28 mouse cellular contexts compared by ENCODE assay signal in genomic region chr10:93595831-93596230, GRCm38 (mm10). TPM values are rescaled to one million over a fixed set of nuclear protein-coding genes. Genes with fewer than 3 reads are reported as not detected.
A peak's percentile ranks its signal among the peaks of the same experiment; 100 is the strongest.
DNase-seq lines count a peak whose midpoint lies in the region; ATAC-seq and TF ChIP-seq lines count a peak whose summit lies in the region.
"Had no signal": no experiment of that assay in that cellular context is flagged by ENCODE, and none has a peak within 500 bp of the region (broad histone marks: within the 10 kb centered on the region; RNA-seq: fewer than 3 reads in every experiment).

No protein-coding gene starts in this region.

- no peak for TF ChIP-seq CTCF in lung, postnatal 0 days (IDR thresholded peaks at IDR 0.05)
- no peak for TF ChIP-seq CTCF in C2C12 (IDR thresholded peaks at IDR 0.05; ENCODE audit: control insufficient read depth, insufficient read depth, insufficient read length)
- no peak for TF ChIP-seq CTCF in MEL (IDR thresholded peaks at IDR 0.05 in 2 of 3, conservative IDR thresholded peaks at IDR 0.05 in 1 of 3; ENCODE audit: control insufficient read depth in 1 of 3, insufficient read depth in 1 of 3, low read depth in 2 of 3, low read length in 3 of 3, poor library complexity in 1 of 3, severe bottlenecking in 1 of 3)
- TF ChIP-seq CTCF in midbrain, postnatal 0 days (IDR thresholded peaks at IDR 0.05) = no peak

- no peak overlapping the region for H3K9ac ChIP-seq in lung, postnatal 0 days (replicated peaks; ENCODE audit: low read depth)
- no peak overlapping the region for H3K9ac ChIP-seq in MEL (ENCODE audit: control insufficient read depth, low read depth, low read length, poor library complexity, severe bottlenecking)
- no peak overlapping the region for H3K9ac ChIP-seq in midbrain, postnatal 0 days (replicated peaks; ENCODE audit: low read length, poor library complexity, severe bottlenecking)
- H3K9ac ChIP-seq: embryonic facial prominence, embryonic 15.5 days; stomach, embryonic 15.5 days had no signal

- no peaks in the 10 kb centered on the region for H3K27me3 ChIP-seq in lung, postnatal 0 days (replicated peaks; ENCODE audit: insufficient read depth, low read length)
- H3K27me3 ChIP-seq in C2C12 (ENCODE audit: control insufficient read depth, insufficient read depth, insufficient read length) (no peaks in the 10 kb centered on the region), MEL (ENCODE audit: control insufficient read depth in 1 of 2, insufficient read depth in 2 of 2, low read length in 2 of 2) (peaks cover 0 to 2% of the 10 kb centered on the region in 2 experiments; a peak in 2 of 4 replicates)
- no peaks in the 10 kb centered on the region for H3K27me3 ChIP-seq in midbrain, postnatal 0 days (ENCODE audit: insufficient read depth, low read length)
- H3K27me3 ChIP-seq: embryonic facial prominence, embryonic 15.5 days; stomach, embryonic 15.5 days had no signal

- H3K79me3 ChIP-seq in C2C12 (ENCODE audit: low read depth) = no peaks in the 10 kb centered on the region

- H3K4me3 ChIP-seq in lung, postnatal 0 days (ENCODE audit: low read depth, low read length) = no peak overlapping the region
- H3K4me3 ChIP-seq in C2C12 (ENCODE audit: insufficient read depth, poor library complexity, severe bottlenecking) (no peak overlapping the region), MEL (ENCODE audit: control insufficient read depth in 1 of 2, insufficient read depth in 1 of 2, low read depth in 2 of 2, low read length in 2 of 2) (no peak overlapping the region)
- no peak overlapping the region for H3K4me3 ChIP-seq in midbrain, postnatal 0 days (ENCODE audit: low read depth, low read length)
- H3K4me3 ChIP-seq: embryonic facial prominence, embryonic 15.5 days; stomach, embryonic 15.5 days had no signal

- peaks cover 3% of the 10 kb centered on the region; the same call in 1 of the 2 replicates for H3K4me1 ChIP-seq in lung, postnatal 0 days (ENCODE audit: insufficient read depth, low read depth, low read length)
- H3K4me1 ChIP-seq in MEL (ENCODE audit: control insufficient read depth in 1 of 2, insufficient read depth in 2 of 2, low read length in 2 of 2) = peaks cover 0 to 5% of the 10 kb centered on the region in 2 experiments; a peak in 1 of 4 replicates
- no peaks in the 10 kb centered on the region for H3K4me1 ChIP-seq in midbrain, postnatal 0 days (ENCODE audit: insufficient read depth, low read length)
- H3K4me1 ChIP-seq: stomach, embryonic 15.5 days had no signal

- TF ChIP-seq EP300 in lung, postnatal 0 days (IDR thresholded peaks at IDR 0.05) = no peak
- no peak for TF ChIP-seq EP300 in MEL (IDR thresholded peaks at IDR 0.05; ENCODE audit: low read depth in 1 of 2, low read length in 2 of 2)

- no peak overlapping the region for H3K27ac ChIP-seq in lung, postnatal 0 days (ENCODE audit: low read length)
- H3K27ac ChIP-seq in MEL (ENCODE audit: control insufficient read depth, low read depth, low read length) = no peak overlapping the region
- no peak overlapping the region for H3K27ac ChIP-seq in midbrain, postnatal 0 days (ENCODE audit: low read depth, low read length)
- H3K27ac ChIP-seq: embryonic facial prominence, embryonic 15.5 days; hindbrain, postnatal 0 days; stomach, embryonic 15.5 days had no signal

- peak; percentile 28; the same call in 1 of the 2 replicates for ATAC-seq in lung, postnatal 0 days
- ATAC-seq in midbrain, postnatal 0 days (ENCODE audit: low FRiP score) = no peak
- ATAC-seq: forebrain, embryonic 16.5 days; hindbrain, postnatal 0 days; intestine, postnatal 0 days; midbrain, embryonic 16.5 days had no signal

- no peaks in the 10 kb centered on the region for H3K9me3 ChIP-seq in lung, postnatal 0 days (ENCODE audit: low read length)
- H3K9me3 ChIP-seq in MEL (replicated peaks; ENCODE audit: insufficient read depth, low read length) = no peaks in the 10 kb centered on the region
- H3K9me3 ChIP-seq in midbrain, postnatal 0 days (ENCODE audit: low read length) = no peaks in the 10 kb centered on the region
- H3K9me3 ChIP-seq: embryonic facial prominence, embryonic 15.5 days; stomach, embryonic 15.5 days had no signal

- DNase-seq in lung, postnatal 0 days (ENCODE audit: low spot score) = no peak
- DNase-seq in lung, postnatal 25 days (ENCODE audit: low spot score) = no peak
- peak; percentile 0 for DNase-seq in MEL (ENCODE audit: low read depth, low spot score)
- peak; percentile 53 for DNase-seq in adrenal gland, postnatal 14 days
- no peak for DNase-seq in midbrain, postnatal 0 days (ENCODE audit: low spot score)
- no peak for DNase-seq in right cerebral cortex, postnatal 4 days
- DNase-seq: B cell, adult 2 months; cerebellum, adult 11 months; cerebellum, adult 9-11 months; gastrocnemius, postnatal 36 days; kidney, postnatal 25 days; layer of hippocampus, postnatal 36 days; lung, postnatal 4 days; thymus, adult 2 months; thymus, postnatal 4 days had no signal

- no peak overlapping the region for H3K4me2 ChIP-seq in lung, postnatal 0 days (replicated peaks; ENCODE audit: low read depth, low read length)
- no peak overlapping the region for H3K4me2 ChIP-seq in midbrain, postnatal 0 days (ENCODE audit: low read depth, low read length, poor library complexity, severe bottlenecking)
- H3K4me2 ChIP-seq: embryonic facial prominence, embryonic 15.5 days; heart, embryonic 11.5 days; stomach, embryonic 15.5 days had no signal

- no peak for TF ChIP-seq POLR2A in MEL (IDR thresholded peaks at IDR 0.05; ENCODE audit: control insufficient read depth in 1 of 2, insufficient read depth in 1 of 2, low read depth in 1 of 2, low read length in 2 of 2, poor library complexity in 1 of 2)

- no peak for TF ChIP-seq RAD21 in MEL (IDR thresholded peaks at IDR 0.05; ENCODE audit: low read depth, low read length)

- H3K79me2 ChIP-seq in C2C12 (ENCODE audit: control insufficient read depth, insufficient read depth) (no peaks in the 10 kb centered on the region), MEL (ENCODE audit: control insufficient read depth, insufficient read depth, low read length, poor library complexity) (no peaks in the 10 kb centered on the region)

- H3ac ChIP-seq in C2C12 (ENCODE audit: control insufficient read depth, insufficient read length, low read depth) = no peak overlapping the region

- no peaks in the 10 kb centered on the region for H3K36me3 ChIP-seq in lung, postnatal 0 days (ENCODE audit: insufficient read depth, low read length)
- H3K36me3 ChIP-seq in C2C12 (ENCODE audit: control insufficient read depth, insufficient read depth) = no peaks in the 10 kb centered on the region
- H3K36me3 ChIP-seq in MEL (ENCODE audit: control insufficient read depth in 1 of 2, insufficient read depth in 2 of 2, low read length in 2 of 2) = no peaks in the 10 kb centered on the region
- no peaks in the 10 kb centered on the region for H3K36me3 ChIP-seq in midbrain, postnatal 0 days (ENCODE audit: insufficient read depth, low read length)
- H3K36me3 ChIP-seq: embryonic facial prominence, embryonic 15.5 days; stomach, embryonic 15.5 days had no signal

- 40% methylated on average over 4 of the region's 4 CpGs for WGBS in lung, postnatal 0 days
- WGBS in midbrain, postnatal 0 days = 80% methylated on average over 4 of the region's 4 CpGs

TF ChIP-seq in C2C12, 6 proteins besides CTCF, POLR2A, EP300 and RAD21 (continues in another document):
- no peak for TF ChIP-seq FOSL1 (IDR thresholded peaks at IDR 0.05; ENCODE audit: insufficient read depth, low read length, poor library complexity, severe bottlenecking)
- peak; percentile 48 for TF ChIP-seq MYOD1 (IDR thresholded peaks at IDR 0.05; ENCODE audit: control insufficient read depth, insufficient read length, low read depth)

TF ChIP-seq in MEL, 35 proteins besides CTCF, POLR2A, EP300 and RAD21 (continues in another document):
- TF ChIP-seq CHD2 (IDR thresholded peaks at IDR 0.05; ENCODE audit: low read length) (no peak), ZMIZ1 (IDR thresholded peaks at IDR 0.05; ENCODE audit: low read depth, low read length) (no peak), JUND (IDR thresholded peaks at IDR 0.05; ENCODE audit: low read depth, low read length) (no peak)

RNA-seq across cellular contexts. Expression of gene Snrpf, which starts 6.3 kb away (rescaled TPM):
- polyA plus RNA-seq in lung, postnatal 0 days (2015; fragmentation: Nextera tagmentation; extraction: Ambion mirVana) = 46.1 and 58.7 TPM in 2 replicates
- polyA plus RNA-seq in C2C12 (2012; fragmentation: generic; extraction: Trizol) (258 TPM), MEL (2012; ENCODE audit: insufficient read depth in 1 of 2, insufficient read length in 2 of 2, low read depth in 1 of 2, low replicate concordance in 2 of 2, missing spikeins in 1 of 2) (10 to 100 TPM in 1 of 2 experiments, not detected in 1; 91.5 TPM)
- total RNA-seq in MEL (2012; rRNA removed) = 150 and 174 TPM in 2 replicates
- total RNA-seq in adrenal gland, postnatal 14 days (2021) = 18.2 and 23.6 TPM in 2 replicates
- total RNA-seq in midbrain, postnatal 0 days (2014; rRNA removed) = 22.2 and 34.8 TPM in 2 replicates
- polyA plus RNA-seq in midbrain, postnatal 0 days (2015; fragmentation: Nextera tagmentation; extraction: Ambion mirVana) = 50.5 and 50.7 TPM in 2 replicates

RNA-seq across cellular contexts. Expression of gene Ntn4, which starts 44.6 kb away (rescaled TPM):
- polyA plus RNA-seq in lung, postnatal 0 days (2015; fragmentation: Nextera tagmentation; extraction: Ambion mirVana) = 1.3 and 1.4 TPM in 2 replicates
- polyA plus RNA-seq in C2C12 (2012; fragmentation: generic; extraction: Trizol) = 0.48 TPM
- not detected in 2 replicates for total RNA-seq in MEL (2012; rRNA removed)
- not detected for polyA plus RNA-seq in MEL (2012; ENCODE audit: insufficient read depth in 1 of 2, insufficient read length in 2 of 2, low read depth in 1 of 2, low replicate concordance in 2 of 2, missing spikeins in 1 of 2)
- 11.8 and 12.1 TPM in 2 replicates for total RNA-seq in adrenal gland, postnatal 14 days (2021)
- total RNA-seq in midbrain, postnatal 0 days (2014; rRNA removed) = 4.6 and 5.2 TPM in 2 replicates
- 0.50 and 0.64 TPM in 2 replicates for polyA plus RNA-seq in midbrain, postnatal 0 days (2015; fragmentation: Nextera tagmentation; extraction: Ambion mirVana)
- total RNA-seq: neutrophil, adult 5-6 weeks had no signal

RNA-seq across cellular contexts. Expression of gene Ccdc38, which starts 55.4 kb away (rescaled TPM):
- 0.13 and 0.15 TPM in 2 replicates for polyA plus RNA-seq in lung, postnatal 0 days (2015; fragmentation: Nextera tagmentation; extraction: Ambion mirVana)
- polyA plus RNA-seq in C2C12 (2012; fragmentation: generic; extraction: Trizol) = 0.08 TPM
- not detected in 2 replicates for total RNA-seq in MEL (2012; rRNA removed)
- polyA plus RNA-seq in MEL (2012; ENCODE audit: insufficient read depth in 1 of 2, insufficient read length in 2 of 2, low read depth in 1 of 2, low replicate concordance in 2 of 2, missing spikeins in 1 of 2) = under 1 TPM in 1 of 2 experiments, not detected in 1; 0.22 TPM
- total RNA-seq in adrenal gland, postnatal 14 days (2021) = not detected in 2 replicates
- 0.14 and 4.4 TPM in 2 replicates for total RNA-seq in midbrain, postnatal 0 days (2014; rRNA removed)
- polyA plus RNA-seq in midbrain, postnatal 0 days (2015; fragmentation: Nextera tagmentation; extraction: Ambion mirVana) = 0.52 and 0.66 TPM in 2 replicates
- total RNA-seq: adrenal gland, adult 18-20 months; hindbrain, postnatal 0 days; layer of hippocampus, postnatal 36 days; megakaryocyte-erythroid progenitor cell, adult 5-6 weeks; neutrophil, adult 5-6 weeks had no signal

RNA-seq across cellular contexts. Expression of gene Amdhd1, which starts 56.0 kb away (rescaled TPM):
- polyA plus RNA-seq in lung, postnatal 0 days (2015; fragmentation: Nextera tagmentation; extraction: Ambion mirVana) = 0.11 and 0.24 TPM in 2 replicates
- polyA plus RNA-seq in C2C12 (2012; fragmentation: generic; extraction: Trizol) (0.04 TPM), MEL (2012; ENCODE audit: insufficient read depth in 1 of 2, insufficient read length in 2 of 2, low read depth in 1 of 2, low replicate concordance in 2 of 2, missing spikeins in 1 of 2) (not detected)
- total RNA-seq in MEL (2012; rRNA removed) = not detected in 2 replicates
- 0.75 and 11.8 TPM in 2 replicates for total RNA-seq in adrenal gland, postnatal 14 days (2021)
- not detected in 2 replicates for total RNA-seq in midbrain, postnatal 0 days (2014; rRNA removed)
- polyA plus RNA-seq in midbrain, postnatal 0 days (2015; fragmentation: Nextera tagmentation; extraction: Ambion mirVana) = 0.07 TPM in 1 of 2 replicates, not detected in the other
- total RNA-seq: adrenal gland, adult 18-20 months; common myeloid progenitor, adult 5-6 weeks; gastrocnemius, postnatal 36 days; megakaryocyte-erythroid progenitor cell, adult 5-6 weeks; neutrophil, adult 5-6 weeks had no signal
- polyA plus RNA-seq: hindbrain, embryonic 11.5 days; intestine, postnatal 0 days; midbrain, embryonic 16.5 days had no signal

Comparison
In these comparisons a context has a peak if more than half of its experiments do, and no peak if none do; other contexts are left out.
1. DNase-seq: peak in MEL (single experiment) and adrenal gland, postnatal 14 days (single experiment); none in lung, postnatal 0 days (single experiment), lung, postnatal 25 days (single experiment), midbrain, postnatal 0 days (single experiment) and right cerebral cortex, postnatal 4 days (single experiment).